Mouse (Mus musculus): ENCODE results near the gene Svs3b. TPM values are rescaled to one million over a fixed set of nuclear protein-coding genes. Genes with fewer than 3 reads are reported as not detected.
"Not testable (repeated sequence)": the region's sequence is repeated elsewhere in the genome, so short reads cannot be mapped to it uniquely, and the experiment has no call there.

The Svs3b gene
- polyA plus RNA-seq (2014; fragmentation: Nextera tagmentation; extraction: Ambion mirVana): not detected in 2 replicates

GRCm38 (mm10) chr2:164256540-164256939 is at the start of gene Svs3b:
Gene Svs3b (minus strand): TSS chr2:164256640.
- H3K4me2 ChIP-seq (ENCODE audit: low read depth, low read length); H3K9ac ChIP-seq (ENCODE audit: low read depth, low read length); H3K36me3 ChIP-seq (ENCODE audit: control insufficient read depth, insufficient read depth, low read length); ATAC-seq (ENCODE audit: low read depth); H3K27ac ChIP-seq (replicated peaks; ENCODE audit: low read depth, low read length); H3K9me3 ChIP-seq (ENCODE audit: control insufficient read depth, low read length); DNase-seq (ENCODE audit: low spot score); H3K27me3 ChIP-seq (replicated peaks; ENCODE audit: control insufficient read depth, insufficient read depth, low read length); H3K4me1 ChIP-seq (ENCODE audit: control insufficient read depth, insufficient read depth, low read length); H3K4me3 ChIP-seq (ENCODE audit: low read depth, low read length): not testable (repeated sequence)
- 69% methylated on average over 1 of the region's 1 CpGs for WGBS

GRCm38 (mm10) chr2:164288968-164289367 is 32.5 kb upstream of the Svs3b start, which contains the start of gene Svs3a:
Gene Svs3a (plus strand): TSS chr2:164289268.
- not testable (repeated sequence) for ATAC-seq (ENCODE audit: low read depth); DNase-seq (ENCODE audit: low spot score); H3K36me3 ChIP-seq (ENCODE audit: control insufficient read depth, insufficient read depth, low read length); H3K27ac ChIP-seq (replicated peaks; ENCODE audit: low read depth, low read length); H3K4me1 ChIP-seq (ENCODE audit: control insufficient read depth, insufficient read depth, low read length); H3K27me3 ChIP-seq (replicated peaks; ENCODE audit: control insufficient read depth, insufficient read depth, low read length); H3K4me3 ChIP-seq (ENCODE audit: low read depth, low read length); H3K9me3 ChIP-seq (ENCODE audit: control insufficient read depth, low read length); H3K4me2 ChIP-seq (ENCODE audit: low read depth, low read length); H3K9ac ChIP-seq (ENCODE audit: low read depth, low read length)
- WGBS: 76% methylated on average over 1 of the region's 1 CpGs

- Histone ChIP-seq H3K4me3 (ENCODE audit: low read depth, low read length) (no peak within 1 kb of the TSS), H3K36me3 (ENCODE audit: control insufficient read depth, insufficient read depth, low read length) (no peaks in the 10 kb centered on the region), H3K4me2 (ENCODE audit: low read depth, low read length) (no peak within 1 kb of the TSS), H3K27ac (replicated peaks; ENCODE audit: low read depth, low read length) (no peak within 1 kb of the TSS), H3K9ac (ENCODE audit: low read depth, low read length) (no peak within 1 kb of the TSS), H3K27me3 (replicated peaks; ENCODE audit: control insufficient read depth, insufficient read depth, low read length) (no peaks in the 10 kb centered on the region), H3K4me1 (ENCODE audit: control insufficient read depth, insufficient read depth, low read length) (no peaks in the 10 kb centered on the region), H3K9me3 (ENCODE audit: control insufficient read depth, low read length) (no peaks in the 10 kb centered on the region)
- DNase-seq (ENCODE audit: low spot score) (no peak), ATAC-seq (ENCODE audit: low read depth) (no peak)
- WGBS: 90% methylated on average over 4 of the region's 4 CpGs
Observed at GRCm38 (mm10) chr2:164278359-164278758, 21.9 kb upstream of the Svs3b start, which contains the start of gene Svs4. Gene Svs4 (minus strand): TSS chr2:164278459.

GRCm38 (mm10) chr2:164238366-164238765 is 18.1 kb downstream of the Svs3b start, which contains the start of gene Svs2:
Gene Svs2 (minus strand): TSS chr2:164238466.
- no peaks in the 10 kb centered on the region for H3K9me3 ChIP-seq (ENCODE audit: control insufficient read depth, low read length)
- ATAC-seq (ENCODE audit: low read depth): no peak
- H3K4me1 ChIP-seq (ENCODE audit: control insufficient read depth, insufficient read depth, low read length): no peaks in the 10 kb centered on the region
- H3K4me3 ChIP-seq (ENCODE audit: low read depth, low read length): no peak within 1 kb of the TSS
- DNase-seq (ENCODE audit: low spot score): no peak
- no peaks in the 10 kb centered on the region for H3K27me3 ChIP-seq (replicated peaks; ENCODE audit: control insufficient read depth, insufficient read depth, low read length)
- WGBS: 82% methylated on average over 3 of the region's 3 CpGs
- H3K9ac ChIP-seq (ENCODE audit: low read depth, low read length): no peak within 1 kb of the TSS
- no peak within 1 kb of the TSS for H3K27ac ChIP-seq (replicated peaks; ENCODE audit: low read depth, low read length)
- no peak within 1 kb of the TSS for H3K4me2 ChIP-seq (ENCODE audit: low read depth, low read length)
- no peaks in the 10 kb centered on the region for H3K36me3 ChIP-seq (ENCODE audit: control insufficient read depth, insufficient read depth, low read length)

GRCm38 (mm10) chr2:164232671-164233070 is 23.8 kb downstream of the Svs3b start:
- no peaks in the 10 kb centered on the region for H3K27me3 ChIP-seq (replicated peaks; ENCODE audit: control insufficient read depth, insufficient read depth, low read length)
- ATAC-seq (ENCODE audit: low read depth) (no peak), DNase-seq (ENCODE audit: low spot score) (no peak)
- H3K4me3 ChIP-seq (ENCODE audit: low read depth, low read length): no peak overlapping the region
- no peaks in the 10 kb centered on the region for H3K36me3 ChIP-seq (ENCODE audit: control insufficient read depth, insufficient read depth, low read length)
- no peak overlapping the region for H3K4me2 ChIP-seq (ENCODE audit: low read depth, low read length)
- 85% methylated on average over 8 of the region's 8 CpGs for WGBS
- H3K4me1 ChIP-seq (ENCODE audit: control insufficient read depth, insufficient read depth, low read length): no peaks in the 10 kb centered on the region
- no peaks in the 10 kb centered on the region for H3K9me3 ChIP-seq (ENCODE audit: control insufficient read depth, low read length)
- no peak overlapping the region for H3K27ac ChIP-seq (replicated peaks; ENCODE audit: low read depth, low read length)
- no peak overlapping the region for H3K9ac ChIP-seq (ENCODE audit: low read depth, low read length)

GRCm38 (mm10) chr2:164228361-164229070 is 27.9 kb downstream of the Svs3b start:
- ATAC-seq (ENCODE audit: low read depth): no peak

GRCm38 (mm10) chr2:164221522-164221921 is 34.9 kb downstream of the Svs3b start, which contains the start of gene Wfdc15b:
Gene Wfdc15b (minus strand): TSS chr2:164221660.
- no peak for DNase-seq (ENCODE audit: low spot score)
- Histone ChIP-seq H3K27me3 (replicated peaks; ENCODE audit: control insufficient read depth, insufficient read depth, low read length) (no peaks in the 10 kb centered on the region), H3K4me2 (ENCODE audit: low read depth, low read length) (no peak within 1 kb of the TSS), H3K4me3 (ENCODE audit: low read depth, low read length) (no peak within 1 kb of the TSS), H3K9me3 (ENCODE audit: control insufficient read depth, low read length) (no peaks in the 10 kb centered on the region), H3K36me3 (ENCODE audit: control insufficient read depth, insufficient read depth, low read length) (no peaks in the 10 kb centered on the region), H3K27ac (replicated peaks; ENCODE audit: low read depth, low read length) (no peak within 1 kb of the TSS), H3K9ac (ENCODE audit: low read depth, low read length) (no peak within 1 kb of the TSS), H3K4me1 (ENCODE audit: control insufficient read depth, insufficient read depth, low read length) (no peaks in the 10 kb centered on the region)
- 64% methylated on average over 11 of the region's 11 CpGs for WGBS
- ATAC-seq (ENCODE audit: low read depth): no peak

More at GRCm38 (mm10) chr2:164228361-164229070, 27.9 kb downstream of the Svs3b start:
- Histone ChIP-seq H3K4me2 (ENCODE audit: low read depth, low read length) (no peak overlapping the region), H3K4me1 (ENCODE audit: control insufficient read depth, insufficient read depth, low read length) (no peaks in the 10 kb centered on the region), H3K9me3 (ENCODE audit: control insufficient read depth, low read length) (no peaks in the 10 kb centered on the region), H3K27ac (replicated peaks; ENCODE audit: low read depth, low read length) (no peak overlapping the region), H3K4me3 (ENCODE audit: low read depth, low read length) (no peak overlapping the region), H3K9ac (ENCODE audit: low read depth, low read length) (no peak overlapping the region), H3K27me3 (replicated peaks; ENCODE audit: control insufficient read depth, insufficient read depth, low read length) (no peaks in the 10 kb centered on the region), H3K36me3 (ENCODE audit: control insufficient read depth, insufficient read depth, low read length) (no peaks in the 10 kb centered on the region)
- DNase-seq (ENCODE audit: low spot score): no peak
- WGBS: 87% methylated on average over 8 of the region's 8 CpGs

- Histone ChIP-seq H3K4me3 (ENCODE audit: low read depth, low read length) (no peak overlapping the region), H3K9ac (ENCODE audit: low read depth, low read length) (no peak overlapping the region), H3K27ac (replicated peaks; ENCODE audit: low read depth, low read length) (no peak overlapping the region), H3K36me3 (ENCODE audit: control insufficient read depth, insufficient read depth, low read length) (no peaks in the 10 kb centered on the region), H3K9me3 (ENCODE audit: control insufficient read depth, low read length) (no peaks in the 10 kb centered on the region), H3K4me1 (ENCODE audit: control insufficient read depth, insufficient read depth, low read length) (no peaks in the 10 kb centered on the region), H3K27me3 (replicated peaks; ENCODE audit: control insufficient read depth, insufficient read depth, low read length) (no peaks in the 10 kb centered on the region), H3K4me2 (ENCODE audit: low read depth, low read length) (no peak overlapping the region)
- no peak for ATAC-seq (ENCODE audit: low read depth)
- DNase-seq (ENCODE audit: low spot score): no peak
- 90% methylated on average over 9 of the region's 9 CpGs for WGBS
Observed at GRCm38 (mm10) chr2:164219295-164219694, 37.1 kb downstream of the Svs3b start.

- no peak for DNase-seq (ENCODE audit: low spot score)
- no peak for ATAC-seq (ENCODE audit: low read depth)
- Histone ChIP-seq H3K9me3 (ENCODE audit: control insufficient read depth, low read length) (no peaks in the 10 kb centered on the region), H3K36me3 (ENCODE audit: control insufficient read depth, insufficient read depth, low read length) (no peaks in the 10 kb centered on the region), H3K27me3 (replicated peaks; ENCODE audit: control insufficient read depth, insufficient read depth, low read length) (no peaks in the 10 kb centered on the region), H3K4me2 (ENCODE audit: low read depth, low read length) (no peak overlapping the region), H3K27ac (replicated peaks; ENCODE audit: low read depth, low read length) (no peak overlapping the region), H3K9ac (ENCODE audit: low read depth, low read length) (no peak overlapping the region), H3K4me1 (ENCODE audit: control insufficient read depth, insufficient read depth, low read length) (no peaks in the 10 kb centered on the region), H3K4me3 (ENCODE audit: low read depth, low read length) (no peak overlapping the region)
- 88% methylated on average over 5 of the region's 5 CpGs for WGBS
Observed at GRCm38 (mm10) chr2:164212711-164213110, 43.7 kb downstream of the Svs3b start.
